Mouse (Mus musculus) v-Abl transformed pro-B cells (cell line): ENCODE results near the gene Prkra.

Experiments used
- in situ Hi-C, 2 experiments: fragments of 400-800 bp; cut with MboI; formaldehyde crosslinking; loops; one replicate each; pipeline ENCODE4 v1.15.1; 2025; ENCODE audit not compliant: unreplicated experiment in 2 of 2

Prkra gene

GRCm38 (mm10) chr2:76647883-76648570 lies at the start of gene Prkra, which contains the start of gene Pjvk:
Gene Prkra (minus strand): TSS chr2:76648015.
Gene Pjvk (plus strand): TSS chr2:76648476.
- in situ Hi-C loops = loop anchor here in 1 of 2 experiments (10.0 kb wide), 1 partner anchor 273 kb away; no protein-coding TSS in a partner anchor

GRCm38 (mm10) chr2:76695290-76695689 lies 47.5 kb upstream of the Prkra start:
- in situ Hi-C loops = loop anchor here in 1 of 2 experiments (25.0 kb wide), 1 partner anchor 1242 kb away; the partner anchor contains the start of gene Cwc22

GRCm38 (mm10) chr2:76693765-76694164 lies 46.0 kb upstream of the Prkra start:
- in situ Hi-C loops = loop anchor here in 1 of 2 experiments (25.0 kb wide), 1 partner anchor 1244 kb away; the partner anchor contains the start of gene Cwc22

- in situ Hi-C loops = loop anchor here in 1 of 2 experiments (25.0 kb wide), 1 partner anchor 1247 kb away; the partner anchor contains the start of gene Cwc22
Measured at GRCm38 (mm10) chr2:76690436-76691204, 42.8 kb upstream of the Prkra start.

GRCm38 (mm10) chr2:76688162-76688561 lies 40.3 kb upstream of the Prkra start:
- in situ Hi-C loops = loop anchor here in 1 of 2 experiments (25.0 kb wide), 1 partner anchor 1249 kb away; the partner anchor contains the start of gene Cwc22

- in situ Hi-C loops = loop anchor here in 1 of 2 experiments (25.0 kb wide), 1 partner anchor 1250 kb away; the partner anchor contains the start of gene Cwc22
Measured at GRCm38 (mm10) chr2:76687608-76688007, 39.8 kb upstream of the Prkra start.

- in situ Hi-C loops = loop anchor here in 1 of 2 experiments (25.0 kb wide), 1 partner anchor 1250 kb away; the partner anchor contains the start of gene Cwc22
Measured at GRCm38 (mm10) chr2:76686986-76687385, 39.2 kb upstream of the Prkra start.

- in situ Hi-C loops = loop anchor here in 1 of 2 experiments (25.0 kb wide), 1 partner anchor 1255 kb away; the partner anchor contains the start of gene Cwc22
Measured at GRCm38 (mm10) chr2:76682301-76682700, 34.5 kb upstream of the Prkra start.

GRCm38 (mm10) chr2:76676401-76677226 lies 28.8 kb upstream of the Prkra start:
- in situ Hi-C loops = loop anchor here in 1 of 2 experiments (25.0 kb wide), 1 partner anchor 1261 kb away; the partner anchor contains the start of gene Cwc22

- in situ Hi-C loops = loop anchor here in 1 of 2 experiments (25.0 kb wide), 1 partner anchor 1261 kb away; the partner anchor contains the start of gene Cwc22
Measured at GRCm38 (mm10) chr2:76675949-76676348, 28.1 kb upstream of the Prkra start.

GRCm38 (mm10) chr2:76675451-76675850 lies 27.6 kb upstream of the Prkra start:
- in situ Hi-C loops = loop anchor here in 1 of 2 experiments (25.0 kb wide), 1 partner anchor 1262 kb away; the partner anchor contains the start of gene Cwc22

- in situ Hi-C loops = loop anchor here (5.0 to 25.0 kb wide), 2 partner anchors 303 to 1262 kb away; partner anchors contain the start of gene Cwc22 (in 2 of the 2)
Measured at GRCm38 (mm10) chr2:76674725-76675427, 27.1 kb upstream of the Prkra start, which contains the start of gene Plekha3. Gene Plekha3 (plus strand): TSS chr2:76675281.

GRCm38 (mm10) chr2:76673472-76674081 lies 25.8 kb upstream of the Prkra start:
- in situ Hi-C loops = loop anchor here (5.0 to 25.0 kb wide), 2 partner anchors 301 to 1264 kb away; partner anchors contain the start of gene Cwc22 (in 1 of the 2)

GRCm38 (mm10) chr2:76672966-76673392 lies 25.2 kb upstream of the Prkra start, which contains the start of gene Fkbp7:
Gene Fkbp7 (minus strand): TSS chr2:76673116.
- in situ Hi-C loops = loop anchor here (5.0 to 25.0 kb wide), 2 partner anchors 301 to 1264 kb away; partner anchors contain the start of gene Cwc22 (in 1 of the 2)

- in situ Hi-C loops = loop anchor here (5.0 to 25.0 kb wide), 2 partner anchors 300 to 1265 kb away; partner anchors contain the start of gene Cwc22 (in 1 of the 2)
Measured at GRCm38 (mm10) chr2:76672134-76672745, 24.4 kb upstream of the Prkra start.

GRCm38 (mm10) chr2:76671641-76672040 lies 23.8 kb upstream of the Prkra start:
- in situ Hi-C loops = loop anchor here (5.0 to 25.0 kb wide), 2 partner anchors 299 to 1266 kb away; partner anchors contain the start of gene Cwc22 (in 1 of the 2)

- in situ Hi-C loops = loop anchor here in 1 of 2 experiments (25.0 kb wide), 1 partner anchor 1270 kb away; the partner anchor contains the start of gene Cwc22
Measured at GRCm38 (mm10) chr2:76667200-76667599, 19.4 kb upstream of the Prkra start.
